Mouse (Mus musculus) limb, embryonic 14.5 days (tissue): ENCODE results near the gene Asap3. TPM values are rescaled to one million over a fixed set of nuclear protein-coding genes. Genes with fewer than 3 reads are reported as not detected.

Experiments used
- ATAC-seq: fragments of 200-750 bp; cut with Nextera tagmentation; 2 replicates; pipeline ENCODE4 v1.8.0; 2017; ENCODE audit warnings: low read depth, moderate number of reproducible peaks, moderate TSS enrichment; ENCODE audit not compliant: low FRiP score
- DNase-seq: peaks from one replicate; pipeline ENCODE4 v3.0.0-alpha.2; 2015; ENCODE audit warnings: low spot score
- H3K27ac ChIP-seq: fragments of 300-500 bp; sonication (generic); replicated peaks from 2 replicates; pipeline ENCODE4 v1.5.1; 2014; ENCODE audit warnings: low read depth, mild to moderate bottlenecking, low read length, moderate library complexity, mixed read lengths
- H3K27me3 ChIP-seq: fragments of 300-500 bp; sonication (generic); 2 replicates; pipeline ENCODE4 v1.6.1; 2014; ENCODE audit warnings: low read length, mixed read lengths; ENCODE audit not compliant: control insufficient read depth, insufficient read depth
- H3K36me3 ChIP-seq: fragments of 300-500 bp; sonication (generic); 2 replicates; pipeline ENCODE4 v1.6.1; 2014; ENCODE audit warnings: mild to moderate bottlenecking, low read length, moderate library complexity, mixed read lengths; ENCODE audit not compliant: control insufficient read depth, insufficient read depth
- H3K4me1 ChIP-seq: fragments of 300-500 bp; sonication (generic); 2 replicates; pipeline ENCODE4 v1.6.1; 2014; ENCODE audit warnings: antibody characterized with exemption, low read length, mixed read lengths; ENCODE audit not compliant: control insufficient read depth, insufficient read depth
- H3K4me2 ChIP-seq: fragments of 300-500 bp; sonication (generic); replicated peaks from 2 replicates; pipeline ENCODE4 v1.6.1; 2014; ENCODE audit warnings: low read depth, mild to moderate bottlenecking, low read length, moderate library complexity; ENCODE audit not compliant: severe bottlenecking
- H3K4me3 ChIP-seq: fragments of 300-500 bp; sonication (generic); replicated peaks from 2 replicates; pipeline ENCODE4 v1.5.1; 2014; ENCODE audit warnings: low read length
- H3K9ac ChIP-seq: fragments of 300-500 bp; sonication (generic); 2 replicates; pipeline ENCODE4 v1.6.1; 2014; ENCODE audit warnings: mild to moderate bottlenecking, low read depth, low read length, moderate library complexity; ENCODE audit not compliant: severe bottlenecking
- H3K9me3 ChIP-seq: fragments of 300-500 bp; sonication (generic); 2 replicates; pipeline ENCODE4 v1.6.1; 2016; ENCODE audit warnings: low read length; ENCODE audit not compliant: control insufficient read depth
- POLR2A ChIP-seq: fragments of 200-500 bp; IDR thresholded peaks from 2 replicates; pipeline ENCODE4 v1.8.0; 2012; ENCODE audit warnings: inconsistent platforms, mild to moderate bottlenecking, moderate library complexity, borderline replicate concordance; ENCODE audit not compliant: insufficient read depth, insufficient read length; ENCODE audit errors: extremely low read depth
- WGBS: fragments of 180-500 bp; shearing (Covaris S2); extraction: QIAGEN DNeasy Blood & Tissue Kit; methylation state at CpG from one replicate; pipeline ENCODE4 v1.1.7; 2014; 5-methylcytosine and 5-hydroxymethylcytosine counted together
- polyA plus RNA-seq, 2 experiments: library from polyadenylated mRNA; depleted of rRNA in 1 of 2; stranded (reverse) in 1 of 2; unstranded in 1 of 2; fragments of >200 nt; fragmentation: Nextera tagmentation in 1 of 2; extraction: Ambion mirVana in 1 of 2; gene quantifications; 2 replicates each; pipeline versions ENCODE4 v1.2.1 to v1.2.3; 2012 to 2014

The Asap3 gene
- polyA plus RNA-seq, 2 experiments, result 12.0 to 22.9 TPM

- Histone ChIP-seq H3K27me3 (no peaks in the 10 kb centered on the region), H3K4me3 (no peak overlapping the region), H3K36me3 (no peaks in the 10 kb centered on the region), H3K9me3 (no peaks in the 10 kb centered on the region), H3K9ac (no peak overlapping the region), H3K4me1 (peaks cover 14% of the 10 kb centered on the region), H3K4me2 (no peak overlapping the region), H3K27ac (no peak overlapping the region)
- TF ChIP-seq POLR2A, result no peak
- WGBS, result 6% methylated on average over 9 of the region's 9 CpGs
- peak; percentile 91 for DNase-seq
- ATAC-seq, result peak; percentile 52
Observed at GRCm38 (mm10) chr4:136202509-136202908, 3.7 kb upstream of the Asap3 start.

- ATAC-seq, result no peak
- no peak for DNase-seq
- H3K27me3 ChIP-seq, result no peaks in the 10 kb centered on the region
- H3K9ac ChIP-seq, result no peak overlapping the region
- 75% methylated on average over 2 of the region's 2 CpGs for WGBS
- no peak overlapping the region for H3K27ac ChIP-seq
- H3K4me1 ChIP-seq, result peaks cover 17% of the 10 kb centered on the region
- TF ChIP-seq POLR2A, result no peak
- no peaks in the 10 kb centered on the region for H3K9me3 ChIP-seq
- no peak overlapping the region for H3K4me3 ChIP-seq
- no peaks in the 10 kb centered on the region for H3K36me3 ChIP-seq
- H3K4me2 ChIP-seq, result no peak overlapping the region
Observed at GRCm38 (mm10) chr4:136204775-136205174, 1.4 kb upstream of the Asap3 start.

- DNase-seq, result peak; percentile 67
- Histone ChIP-seq H3K4me1 (peaks cover 17% of the 10 kb centered on the region), H3K4me2 (peak overlapping the region; percentile 91), H3K27ac (peak overlapping the region; percentile 81), H3K4me3 (peak overlapping the region; percentile 74), H3K9ac (peak overlapping the region; percentile 71), H3K36me3 (0 out of 2 replicates have a peak, but pooled peaks cover 7% of the 10 kb centered on the region), H3K27me3 (no peaks in the 10 kb centered on the region), H3K9me3 (no peaks in the 10 kb centered on the region)
- TF ChIP-seq POLR2A, result no peak
- no peak for ATAC-seq
- 3% methylated on average over 6 of the region's 6 CpGs for WGBS
Observed at GRCm38 (mm10) chr4:136206943-136207342, 778 bp downstream of the Asap3 start.

- WGBS, result 78% methylated on average over 9 of the region's 9 CpGs
- Histone ChIP-seq H3K4me3 (no peak overlapping the region), H3K9me3 (no peaks in the 10 kb centered on the region), H3K9ac (no peak overlapping the region), H3K4me2 (no peak overlapping the region), H3K36me3 (peaks cover 16% of the 10 kb centered on the region), H3K27ac (no peak overlapping the region), H3K4me1 (peaks cover 7% of the 10 kb centered on the region), H3K27me3 (no peaks in the 10 kb centered on the region)
- TF ChIP-seq POLR2A, result no peak
- DNase-seq (no peak), ATAC-seq (no peak)
Observed at GRCm38 (mm10) chr4:136210931-136211330, 4.8 kb downstream of the Asap3 start.

GRCm38 (mm10) chr4:136213629-136214028, 7.5 kb downstream of the Asap3 start:
- ATAC-seq, result no peak
- WGBS, result 59% methylated on average over 7 of the region's 7 CpGs

GRCm38 (mm10) chr4:136214828-136215227, 8.7 kb downstream of the Asap3 start:
- H3K4me1 ChIP-seq, result peaks cover 31% of the 10 kb centered on the region
- H3K4me2 ChIP-seq, result no peak overlapping the region
- H3K27ac ChIP-seq, result no peak overlapping the region
- H3K4me3 ChIP-seq, result no peak overlapping the region
- ATAC-seq (no peak), DNase-seq (no peak)
- H3K36me3 ChIP-seq, result peaks cover 16% of the 10 kb centered on the region
- 88% methylated on average over 8 of the region's 8 CpGs for WGBS
- H3K27me3 ChIP-seq, result no peaks in the 10 kb centered on the region
- no peak overlapping the region for H3K9ac ChIP-seq
- H3K9me3 ChIP-seq, result no peaks in the 10 kb centered on the region
- TF ChIP-seq POLR2A, result no peak

More at GRCm38 (mm10) chr4:136213629-136214028, 7.5 kb downstream of the Asap3 start:
- Histone ChIP-seq H3K36me3 (peaks cover 16% of the 10 kb centered on the region), H3K27ac (no peak overlapping the region), H3K4me2 (no peak overlapping the region), H3K4me1 (peaks cover 20% of the 10 kb centered on the region), H3K27me3 (no peaks in the 10 kb centered on the region), H3K9ac (no peak overlapping the region), H3K4me3 (no peak overlapping the region), H3K9me3 (no peaks in the 10 kb centered on the region)
- DNase-seq, result no peak
- no peak for TF ChIP-seq POLR2A
